Mouse (Mus musculus): Measurements from ENCODE around the gene Hspb9.

GRCm38 (mm10) chr11:100745085-100745484, 31.4 kb downstream of the Hspb9 start:
- peak; percentile 38 for TF ChIP-seq CTCF (conservative IDR thresholded peaks at IDR 0.05; ENCODE audit: low read length)
- TF ChIP-seq POU5F1 (IDR thresholded peaks at IDR 0.05; ENCODE audit: borderline replicate concordance, low read length): no peak
